Mouse (Mus musculus) retina, adult 2 months (tissue): ENCODE results near the gene Lrp11.
"Not testable (repeated sequence)": the region's sequence is repeated elsewhere in the genome, so short reads cannot be mapped to it uniquely, and the experiment has no call there.

Source experiments
- DNase-seq: peaks from one replicate; pipeline ENCODE4 v3.0.0-alpha.2; 2012; ENCODE audit warnings: low read depth, low spot score

The Lrp11 gene

GRCm38 (mm10) chr10:7589592-7590233, at the start of gene Lrp11:
TSS of gene Lrp11 (plus strand) at chr10:7589800.
- peak; percentile 71 for DNase-seq

- no peak for DNase-seq
Observed at GRCm38 (mm10) chr10:7578002-7578401, 11.6 kb upstream of the Lrp11 start.

- DNase-seq: no peak
Observed at GRCm38 (mm10) chr10:7581401-7581800, 8.2 kb upstream of the Lrp11 start.

- DNase-seq: no peak
Observed at GRCm38 (mm10) chr10:7582157-7582890, 7.3 kb upstream of the Lrp11 start.

- DNase-seq: no peak
Observed at GRCm38 (mm10) chr10:7582891-7583557, 6.6 kb upstream of the Lrp11 start.

GRCm38 (mm10) chr10:7586771-7587170, 2.8 kb upstream of the Lrp11 start:
- no peak for DNase-seq

GRCm38 (mm10) chr10:7590234-7590689, 662 bp downstream of the Lrp11 start:
- no peak for DNase-seq

GRCm38 (mm10) chr10:7590792-7591191, 1.2 kb downstream of the Lrp11 start:
- DNase-seq: no peak

- DNase-seq: no peak
Observed at GRCm38 (mm10) chr10:7594797-7595196, 5.2 kb downstream of the Lrp11 start.

- no peak for DNase-seq
Observed at GRCm38 (mm10) chr10:7596251-7596650, 6.7 kb downstream of the Lrp11 start.

- DNase-seq: no peak
Observed at GRCm38 (mm10) chr10:7598177-7598576, 8.6 kb downstream of the Lrp11 start.

GRCm38 (mm10) chr10:7600647-7601046, 11.0 kb downstream of the Lrp11 start:
- DNase-seq: peak; percentile 50

- no peak for DNase-seq
Observed at GRCm38 (mm10) chr10:7605168-7605567, 15.6 kb downstream of the Lrp11 start.

GRCm38 (mm10) chr10:7606437-7606836, 16.8 kb downstream of the Lrp11 start:
- no peak for DNase-seq

- DNase-seq: no peak
Observed at GRCm38 (mm10) chr10:7608611-7609010, 19.0 kb downstream of the Lrp11 start.

- no peak for DNase-seq
Observed at GRCm38 (mm10) chr10:7611647-7612046, 22.0 kb downstream of the Lrp11 start.

GRCm38 (mm10) chr10:7612210-7612609, 22.6 kb downstream of the Lrp11 start:
- DNase-seq: not testable (repeated sequence)

GRCm38 (mm10) chr10:7614834-7615233, 25.2 kb downstream of the Lrp11 start:
- DNase-seq: no peak

- not testable (repeated sequence) for DNase-seq
Observed at GRCm38 (mm10) chr10:7617146-7617545, 27.5 kb downstream of the Lrp11 start.

GRCm38 (mm10) chr10:7617556-7617955, 28.0 kb downstream of the Lrp11 start:
- not testable (repeated sequence) for DNase-seq

GRCm38 (mm10) chr10:7619821-7620241, 30.2 kb downstream of the Lrp11 start:
- DNase-seq: no peak

- no peak for DNase-seq
Observed at GRCm38 (mm10) chr10:7620723-7621122, 31.1 kb downstream of the Lrp11 start.
